Mouse (Mus musculus) limb, embryonic 14.5 days (tissue): ENCODE results near the gene Smap2. TPM values are rescaled to one million over a fixed set of nuclear protein-coding genes. Genes with fewer than 3 reads are reported as not detected.

Source experiments
- ATAC-seq: fragments of 200-750 bp; cut with Nextera tagmentation; 2 replicates; pipeline ENCODE4 v1.8.0; 2017; ENCODE audit warnings: low read depth, moderate number of reproducible peaks, moderate TSS enrichment; ENCODE audit not compliant: low FRiP score
- DNase-seq: peaks from one replicate; pipeline ENCODE4 v3.0.0-alpha.2; 2015; ENCODE audit warnings: low spot score
- H3K27ac ChIP-seq: fragments of 300-500 bp; sonication (generic); replicated peaks from 2 replicates; pipeline ENCODE4 v1.5.1; 2014; ENCODE audit warnings: low read depth, mild to moderate bottlenecking, low read length, moderate library complexity, mixed read lengths
- H3K27me3 ChIP-seq: fragments of 300-500 bp; sonication (generic); 2 replicates; pipeline ENCODE4 v1.6.1; 2014; ENCODE audit warnings: low read length, mixed read lengths; ENCODE audit not compliant: control insufficient read depth, insufficient read depth
- H3K36me3 ChIP-seq: fragments of 300-500 bp; sonication (generic); 2 replicates; pipeline ENCODE4 v1.6.1; 2014; ENCODE audit warnings: mild to moderate bottlenecking, low read length, moderate library complexity, mixed read lengths; ENCODE audit not compliant: control insufficient read depth, insufficient read depth
- H3K4me1 ChIP-seq: fragments of 300-500 bp; sonication (generic); 2 replicates; pipeline ENCODE4 v1.6.1; 2014; ENCODE audit warnings: antibody characterized with exemption, low read length, mixed read lengths; ENCODE audit not compliant: control insufficient read depth, insufficient read depth
- H3K4me2 ChIP-seq: fragments of 300-500 bp; sonication (generic); replicated peaks from 2 replicates; pipeline ENCODE4 v1.6.1; 2014; ENCODE audit warnings: low read depth, mild to moderate bottlenecking, low read length, moderate library complexity; ENCODE audit not compliant: severe bottlenecking
- H3K4me3 ChIP-seq: fragments of 300-500 bp; sonication (generic); replicated peaks from 2 replicates; pipeline ENCODE4 v1.5.1; 2014; ENCODE audit warnings: low read length
- H3K9ac ChIP-seq: fragments of 300-500 bp; sonication (generic); 2 replicates; pipeline ENCODE4 v1.6.1; 2014; ENCODE audit warnings: mild to moderate bottlenecking, low read depth, low read length, moderate library complexity; ENCODE audit not compliant: severe bottlenecking
- H3K9me3 ChIP-seq: fragments of 300-500 bp; sonication (generic); 2 replicates; pipeline ENCODE4 v1.6.1; 2016; ENCODE audit warnings: low read length; ENCODE audit not compliant: control insufficient read depth
- POLR2A ChIP-seq: fragments of 200-500 bp; IDR thresholded peaks from 2 replicates; pipeline ENCODE4 v1.8.0; 2012; ENCODE audit warnings: inconsistent platforms, mild to moderate bottlenecking, moderate library complexity, borderline replicate concordance; ENCODE audit not compliant: insufficient read depth, insufficient read length; ENCODE audit errors: extremely low read depth
- WGBS: fragments of 180-500 bp; shearing (Covaris S2); extraction: QIAGEN DNeasy Blood & Tissue Kit; methylation state at CpG from one replicate; pipeline ENCODE4 v1.1.7; 2014; 5-methylcytosine and 5-hydroxymethylcytosine counted together
- microRNA-seq: library from miRNA; unstranded; fragments of <30 nt; microRNA quantifications from one replicate; pipeline ENCODE4, GENCODE M21; 2016
- polyA plus RNA-seq, 2 experiments: library from polyadenylated mRNA; depleted of rRNA in 1 of 2; stranded (reverse) in 1 of 2; unstranded in 1 of 2; fragments of >200 nt; fragmentation: Nextera tagmentation in 1 of 2; extraction: Ambion mirVana in 1 of 2; gene quantifications; 2 replicates each; pipeline versions ENCODE4 v1.2.1 to v1.2.3; 2012 to 2014

Smap2 gene
- polyA plus RNA-seq, 2 experiments: 17.3 to 19.8 TPM

GRCm38 (mm10) chr4:120924554-120925299 lies 92.3 kb downstream of the Smap2 start, which contains the start of gene Exo5:
Gene Exo5, minus strand, starts transcription at chr4:120925017.
- H3K9ac ChIP-seq: peak within 1 kb of the TSS; percentile 71
- H3K4me1 ChIP-seq: peaks cover 4% of the 10 kb centered on the region; the same call in 1 of the 2 replicates
- H3K9me3 ChIP-seq: peaks cover 19% of the 10 kb centered on the region
- H3K4me3 ChIP-seq: peak within 1 kb of the TSS; percentile 66
- DNase-seq (peak; percentile 93), ATAC-seq (peak; percentile 99)
- peaks cover 27% of the 10 kb centered on the region for H3K36me3 ChIP-seq
- WGBS: under 1% methylated on average over 33 of the region's 33 CpGs
- peak within 1 kb of the TSS; percentile 88 for H3K27ac ChIP-seq
- H3K4me2 ChIP-seq: peak within 1 kb of the TSS; percentile 68
- no peaks in the 10 kb centered on the region for H3K27me3 ChIP-seq
- peak; percentile 89; the same call in 1 of the 2 replicates for TF ChIP-seq POLR2A

DNA sequence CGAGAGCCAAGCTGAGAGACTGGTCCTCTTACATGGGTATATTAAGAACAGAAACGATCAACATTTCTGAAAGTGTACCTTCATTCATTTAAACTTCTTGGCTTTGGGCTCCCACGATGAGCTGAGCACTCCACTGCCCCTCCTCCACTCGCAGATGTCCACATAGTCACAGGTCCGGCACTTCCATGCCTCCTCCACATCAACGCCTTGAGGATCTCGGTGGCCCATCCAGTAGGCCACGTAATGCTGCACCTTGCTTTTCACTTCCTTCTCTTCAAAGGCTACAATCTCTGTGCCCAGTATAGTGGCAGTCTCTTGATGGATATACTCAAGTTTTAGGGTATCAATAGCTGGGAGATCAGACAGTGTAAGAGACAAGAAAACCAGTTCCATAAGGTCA lies 95.6 kb downstream of the Smap2 start:
- Histone ChIP-seq H3K4me3 (no peak overlapping the region), H3K4me1 (peaks cover 4% of the 10 kb centered on the region; the same call in 1 of the 2 replicates), H3K9ac (no peak overlapping the region), H3K9me3 (peaks cover 19% of the 10 kb centered on the region), H3K36me3 (peaks cover 27% of the 10 kb centered on the region), H3K27me3 (no peaks in the 10 kb centered on the region), H3K27ac (no peak overlapping the region), H3K4me2 (no peak overlapping the region)
- WGBS: 98% methylated on average over 8 of the region's 8 CpGs
- DNase-seq (no peak), ATAC-seq (no peak)
- no peak for TF ChIP-seq POLR2A

Small RNA genes within 50 kb of the gene (microRNA-seq; reads per million reads assigned to microRNA genes)
- not detected for gene Mir7015

Other genes with a start within 250 kb of the Smap2 start
- 170 and 245 TPM in 2 replicates for gene Nfyc, start 185.7 kb downstream of the Smap2 start, polyA plus RNA-seq (2012; rRNA removed)
- 108 and 112 TPM in 2 replicates for gene Nfyc, start 185.7 kb downstream of the Smap2 start, polyA plus RNA-seq (2014; fragmentation: Nextera tagmentation; extraction: Ambion mirVana)
- 0.75 and 0.77 TPM in 2 replicates for gene Rims3, start 162.4 kb downstream of the Smap2 start, polyA plus RNA-seq (2012; rRNA removed)
- gene Rims3, start 162.4 kb downstream of the Smap2 start, polyA plus RNA-seq (2014; fragmentation: Nextera tagmentation; extraction: Ambion mirVana): 0.55 and 0.57 TPM in 2 replicates
- 19.5 and 25.4 TPM in 2 replicates for gene Exo5, start 92.2 kb downstream of the Smap2 start, polyA plus RNA-seq (2012; rRNA removed)
- 24.8 and 25.2 TPM in 2 replicates for gene Exo5, start 92.2 kb downstream of the Smap2 start, polyA plus RNA-seq (2014; fragmentation: Nextera tagmentation; extraction: Ambion mirVana)
- gene Zfp69, start 65.5 kb downstream of the Smap2 start, polyA plus RNA-seq (2012; rRNA removed): 5.5 and 6.0 TPM in 2 replicates
- gene Zfp69, start 65.5 kb downstream of the Smap2 start, polyA plus RNA-seq (2014; fragmentation: Nextera tagmentation; extraction: Ambion mirVana): 7.5 and 8.7 TPM in 2 replicates
- gene Col9a2, start 22.1 kb upstream of the Smap2 start, polyA plus RNA-seq (2012; rRNA removed): 248 and 256 TPM in 2 replicates
- 83.8 and 87.5 TPM in 2 replicates for gene Col9a2, start 22.1 kb upstream of the Smap2 start, polyA plus RNA-seq (2014; fragmentation: Nextera tagmentation; extraction: Ambion mirVana)
- 19.0 TPM in 2 replicates for gene Zmpste24, start 81.0 kb upstream of the Smap2 start, polyA plus RNA-seq (2012; rRNA removed)
- 19.0 and 22.6 TPM in 2 replicates for gene Zmpste24, start 81.0 kb upstream of the Smap2 start, polyA plus RNA-seq (2014; fragmentation: Nextera tagmentation; extraction: Ambion mirVana)
- gene Tmco2, start 92.0 kb upstream of the Smap2 start, polyA plus RNA-seq (2012; rRNA removed): not detected in 2 replicates
- not detected in 2 replicates for gene Tmco2, start 92.0 kb upstream of the Smap2 start, polyA plus RNA-seq (2014; fragmentation: Nextera tagmentation; extraction: Ambion mirVana)
- 14.6 and 17.7 TPM in 2 replicates for gene Rlf, start 197.8 kb upstream of the Smap2 start, polyA plus RNA-seq (2012; rRNA removed)
- 19.5 and 21.5 TPM in 2 replicates for gene Rlf, start 197.8 kb upstream of the Smap2 start, polyA plus RNA-seq (2014; fragmentation: Nextera tagmentation; extraction: Ambion mirVana)